Mouse (Mus musculus) 416B (cell line): ENCODE measurements at regions not wholly inside any gene's neighbourhood (a gene's known extent, or its start where the extent isn't known, plus 50 kb on each side); places are given as distances from the start of the nearest gene placed in this dataset.
A peak's percentile ranks its signal among the peaks of the same experiment; 100 is the strongest.

ENCODE experiments used
- DNase-seq: peaks from one replicate; pipeline ENCODE4 v3.0.0; 2011; ENCODE audit warnings: low read depth

DNA sequence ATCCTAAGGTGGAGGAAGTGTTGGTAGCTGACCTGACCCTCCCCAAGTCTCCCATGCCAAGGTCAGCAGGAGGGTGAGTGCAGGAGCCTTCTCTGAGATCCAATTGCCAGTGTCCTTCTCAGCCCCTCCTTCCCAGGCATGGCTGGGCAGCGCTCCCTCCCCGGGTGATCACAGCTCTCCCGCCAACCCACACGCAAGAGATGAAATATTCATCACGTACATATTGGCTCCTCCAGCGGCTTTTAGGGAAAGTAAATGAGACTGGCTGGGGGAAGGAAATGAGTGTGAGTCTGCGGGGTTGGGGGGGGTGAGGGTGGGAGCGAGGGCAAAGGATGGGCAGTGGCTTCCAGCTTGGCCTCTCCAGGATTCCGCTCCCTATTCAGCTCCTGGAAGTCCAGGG lies 113.0 kb upstream of the Lhx1 start:
- DNase-seq: no peak

- no peak for DNase-seq
These were observed 111.9 kb upstream of the Lhx1 start for GRCm38 (mm10) chr11:84637268-84637667.

- no peak for DNase-seq
These were observed 109.7 kb upstream of the Lhx1 start for GRCm38 (mm10) chr11:84634990-84635389.

GRCm38 (mm10) chr11:84633300-84633699 lies 108.0 kb upstream of the Lhx1 start:
- DNase-seq: no peak

DNA sequence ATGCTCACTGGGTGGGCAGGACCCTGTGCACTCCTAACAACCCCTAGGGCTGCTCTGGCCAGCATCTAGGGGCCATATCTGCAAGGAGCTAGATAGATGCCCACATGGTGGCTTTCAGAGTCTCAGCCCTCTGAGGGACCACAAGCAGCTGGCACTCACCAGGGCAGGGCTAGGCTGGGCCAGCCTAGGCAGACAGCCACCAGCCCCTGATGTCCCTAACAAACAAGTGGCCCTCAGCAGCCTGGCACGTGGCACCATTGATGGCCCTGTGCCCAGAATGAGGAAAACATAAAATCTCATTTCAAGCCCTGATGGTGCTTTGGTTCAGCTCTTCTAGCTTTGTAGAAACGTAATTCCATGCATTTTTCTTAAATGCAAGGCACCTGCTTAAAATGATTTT lies 102.8 kb upstream of the Lhx1 start:
- DNase-seq: no peak

DNA sequence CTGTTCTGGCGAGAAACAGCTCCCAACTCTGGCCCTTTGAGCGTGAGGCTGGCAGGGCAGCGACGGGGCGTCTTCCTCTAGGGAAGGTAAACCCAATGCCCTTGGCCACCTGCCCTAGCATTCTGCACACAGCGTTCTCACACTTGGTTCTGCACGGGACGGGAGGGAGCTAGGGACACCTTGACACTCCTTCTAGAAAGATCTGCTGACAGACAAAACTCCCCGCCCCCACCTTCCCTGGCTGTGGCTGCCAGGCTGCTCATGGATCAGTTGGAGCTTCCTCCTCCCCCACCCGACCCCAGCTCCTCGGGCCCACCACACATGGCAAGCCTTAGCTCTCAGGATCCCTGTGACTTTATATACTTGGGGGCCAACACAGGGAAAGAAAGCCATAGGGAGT lies 102.3 kb upstream of the Lhx1 start:
- DNase-seq: no peak

DNA sequence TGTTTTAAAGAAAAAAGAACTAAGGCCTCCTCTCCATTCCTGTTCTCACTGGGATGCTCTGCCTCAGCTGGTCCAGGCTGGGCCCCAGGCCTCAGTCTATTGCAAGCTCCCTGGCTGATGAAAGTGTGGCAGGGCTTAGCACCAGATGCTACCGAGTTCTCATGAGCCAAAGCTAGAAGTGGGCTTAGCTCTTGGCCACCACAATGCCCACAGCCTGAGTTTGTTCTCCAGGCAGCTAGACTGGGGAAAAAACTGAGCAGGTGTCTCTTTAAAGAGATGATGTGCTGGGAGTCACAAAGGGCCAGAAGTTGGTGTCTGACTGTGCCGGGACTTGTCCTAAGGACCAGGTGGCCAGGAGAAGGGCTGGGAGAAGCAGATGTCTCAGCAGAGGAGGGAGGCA lies 101.9 kb upstream of the Lhx1 start:
- DNase-seq: no peak

DNA sequence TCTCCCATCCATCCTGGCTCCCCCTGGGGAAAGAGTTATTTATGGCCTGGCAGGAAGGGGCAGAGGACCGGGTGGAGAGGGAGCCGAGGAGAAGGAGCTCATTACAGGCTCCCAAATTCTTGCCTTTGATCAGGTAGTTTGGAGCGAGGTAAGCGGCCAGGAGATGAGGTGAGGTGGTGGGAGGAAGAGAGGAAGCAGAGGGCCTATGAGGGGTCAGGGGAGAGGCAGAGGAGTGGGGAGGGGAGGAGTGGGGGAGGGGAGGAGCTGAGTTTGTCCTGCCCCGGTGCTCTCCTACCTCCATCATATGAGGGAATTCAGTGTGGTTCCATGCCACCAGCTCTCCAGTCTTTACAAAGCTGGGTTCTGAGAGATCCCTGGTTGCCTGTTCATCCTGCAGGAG lies 98.8 kb upstream of the Lhx1 start:
- DNase-seq: no peak

- no peak for DNase-seq
These were observed 94.4 kb upstream of the Lhx1 start for GRCm38 (mm10) chr11:84619713-84620112.

DNA sequence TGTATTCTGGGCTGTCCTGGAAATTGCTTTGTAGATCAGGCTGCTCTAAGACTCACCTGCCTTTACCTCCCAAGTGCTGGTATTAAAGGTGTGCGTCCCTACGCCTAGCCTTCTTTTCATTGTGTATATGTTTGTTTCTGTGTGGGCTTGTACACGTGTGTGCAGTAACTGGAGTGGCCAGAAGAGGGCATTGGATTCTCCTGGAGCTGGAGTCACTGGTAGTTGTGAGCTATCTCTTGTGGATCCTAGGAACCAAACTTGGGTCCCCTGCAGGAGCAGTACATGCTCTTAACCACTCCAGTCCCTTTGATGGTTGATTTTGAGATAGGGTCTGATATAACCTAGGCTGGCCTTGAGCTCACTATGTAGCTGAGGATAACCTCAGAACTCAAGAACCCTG lies 93.2 kb upstream of the Lhx1 start:
- peak; percentile 26 for DNase-seq

- DNase-seq: peak; percentile 80
These were observed 87.8 kb upstream of the Lhx1 start for GRCm38 (mm10) chr11:84612982-84613720.

DNA sequence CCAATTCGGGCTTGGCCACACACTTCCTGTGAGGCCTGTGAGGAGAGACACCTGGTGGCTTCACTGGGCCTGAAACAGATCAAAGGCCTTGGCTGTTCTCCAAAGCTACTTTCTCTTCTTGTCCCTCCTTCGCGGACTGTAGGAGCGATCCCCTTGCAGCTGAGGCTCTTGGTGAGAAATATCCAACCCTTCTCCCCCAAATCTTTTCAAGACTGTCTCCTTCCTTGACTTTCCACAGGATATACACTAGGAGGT lies 86.2 kb upstream of the Lhx1 start:
- no peak for DNase-seq

DNA sequence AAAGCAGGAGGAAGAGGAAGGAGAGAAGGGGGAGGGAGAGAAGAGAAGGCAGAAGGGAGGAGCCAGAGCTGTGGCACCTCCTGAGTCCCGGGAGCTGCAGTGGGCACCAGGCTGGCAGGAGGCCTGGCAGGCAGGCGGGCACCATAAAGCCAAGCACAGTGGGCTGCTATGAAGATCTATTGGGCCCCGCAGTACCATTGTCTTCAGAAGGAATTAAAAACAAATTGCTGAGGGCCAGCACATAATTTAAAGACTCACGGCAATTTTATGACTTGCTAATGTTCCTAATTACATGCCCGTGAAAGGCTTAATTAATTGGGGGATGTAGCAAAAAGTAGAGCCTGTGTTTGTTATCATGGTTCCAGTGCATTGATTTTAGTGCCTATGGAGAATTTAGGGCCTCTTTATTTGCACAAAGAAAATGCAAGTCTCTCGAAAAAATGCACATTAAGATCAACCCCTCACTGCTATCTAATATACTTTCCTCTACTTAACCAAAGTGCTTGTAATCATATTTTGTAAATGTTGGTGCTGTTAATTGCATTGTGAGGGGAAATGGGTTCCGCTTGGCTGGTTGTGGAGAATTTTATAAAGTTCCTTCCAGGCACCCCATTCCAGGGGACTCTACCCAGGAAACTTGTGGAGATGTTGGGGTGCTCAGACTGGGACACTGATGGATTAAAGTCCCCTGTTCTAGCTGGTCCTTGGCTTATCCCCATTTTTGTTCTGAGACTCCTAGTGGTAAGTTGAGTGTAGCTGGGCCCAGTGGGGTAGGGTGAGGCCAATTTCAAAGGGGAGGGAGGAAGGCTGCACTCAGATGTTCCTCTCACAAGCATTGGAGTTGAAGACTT lies 85.7 kb upstream of the Lhx1 start:
- DNase-seq: no peak

DNA sequence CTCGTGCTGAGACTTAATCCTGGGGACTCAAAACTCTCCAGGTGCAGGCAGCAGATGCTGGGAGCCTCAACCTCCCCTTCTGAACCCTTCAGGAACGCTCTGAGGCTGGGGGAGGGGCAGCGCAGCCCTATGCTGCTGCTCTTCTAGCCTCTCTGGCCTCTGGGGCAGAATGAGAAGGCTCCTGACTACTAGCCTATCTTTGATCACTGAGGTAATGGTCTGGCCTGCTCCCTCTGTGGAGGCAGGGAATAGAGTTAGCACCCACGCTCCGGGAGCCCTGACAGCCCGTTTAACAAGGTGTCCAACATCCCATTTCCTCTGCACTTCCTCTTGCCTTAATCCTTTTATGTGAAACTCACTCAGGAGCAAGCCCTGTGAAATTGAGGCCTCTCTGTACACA lies 79.4 kb upstream of the Lhx1 start:
- no peak for DNase-seq

DNA sequence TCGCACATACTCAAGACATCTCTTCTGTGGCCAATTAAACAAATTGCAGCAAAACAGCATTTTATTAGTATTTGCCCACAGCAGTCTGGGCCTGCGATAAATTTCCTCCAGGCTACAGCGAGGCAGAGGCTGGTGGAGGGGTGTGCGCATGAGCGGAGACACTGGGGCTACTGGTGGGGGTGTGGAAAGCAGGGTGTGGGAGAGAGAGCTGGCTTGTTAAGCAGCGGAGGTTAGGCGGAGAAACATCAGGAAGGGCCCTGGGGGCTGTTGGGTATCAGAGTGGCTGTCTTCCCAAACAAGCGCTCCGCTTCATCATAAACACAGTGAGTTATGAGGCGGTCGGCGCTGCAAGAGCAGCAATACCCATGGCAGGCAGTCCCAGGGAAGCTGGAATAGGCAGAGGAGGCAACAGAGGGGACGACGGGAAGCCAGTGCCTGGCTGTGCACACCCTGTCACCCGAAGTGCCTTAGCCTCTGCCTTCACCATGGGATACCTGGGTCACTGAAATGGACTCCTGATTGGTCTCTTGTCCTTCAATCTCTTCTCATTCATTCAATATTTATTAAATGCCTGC lies 74.0 kb upstream of the Lhx1 start:
- DNase-seq: no peak

DNA sequence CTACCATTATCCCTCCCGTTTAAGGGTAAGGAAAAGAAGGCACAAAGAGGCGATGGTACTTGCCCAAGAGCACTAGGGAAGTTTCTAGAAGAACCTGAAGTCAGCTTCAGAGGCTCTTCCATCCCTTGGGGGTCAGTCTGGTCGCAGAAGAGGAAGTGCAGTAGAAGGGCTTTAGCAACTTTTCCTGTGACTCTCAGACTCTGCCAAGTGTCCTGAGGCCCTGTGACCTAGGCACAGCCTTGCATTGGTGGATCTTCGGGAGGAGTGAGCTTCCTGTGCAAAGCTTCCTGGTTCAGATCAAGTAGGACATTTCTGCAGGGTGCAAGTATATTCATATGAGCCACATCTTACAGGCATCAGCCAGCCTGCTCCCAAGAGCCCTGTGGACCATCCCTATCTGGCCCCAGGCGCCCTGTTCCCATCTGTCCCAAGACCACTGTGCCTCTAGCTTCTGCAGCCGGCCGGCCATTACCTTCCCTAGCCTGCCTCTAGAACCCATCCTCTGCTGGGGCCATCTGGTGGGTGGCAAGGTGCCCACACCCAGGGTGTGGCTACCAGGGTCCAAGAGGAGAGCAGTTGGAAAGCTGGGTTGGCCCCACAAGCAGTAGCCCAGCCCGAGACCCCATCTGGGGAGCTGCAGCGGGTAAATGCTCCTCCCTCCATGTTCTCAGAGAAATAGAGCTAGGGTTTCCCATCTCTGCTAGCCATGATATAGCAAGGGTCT lies 72.4 kb upstream of the Lhx1 start:
- peak; percentile 51 for DNase-seq

DNA sequence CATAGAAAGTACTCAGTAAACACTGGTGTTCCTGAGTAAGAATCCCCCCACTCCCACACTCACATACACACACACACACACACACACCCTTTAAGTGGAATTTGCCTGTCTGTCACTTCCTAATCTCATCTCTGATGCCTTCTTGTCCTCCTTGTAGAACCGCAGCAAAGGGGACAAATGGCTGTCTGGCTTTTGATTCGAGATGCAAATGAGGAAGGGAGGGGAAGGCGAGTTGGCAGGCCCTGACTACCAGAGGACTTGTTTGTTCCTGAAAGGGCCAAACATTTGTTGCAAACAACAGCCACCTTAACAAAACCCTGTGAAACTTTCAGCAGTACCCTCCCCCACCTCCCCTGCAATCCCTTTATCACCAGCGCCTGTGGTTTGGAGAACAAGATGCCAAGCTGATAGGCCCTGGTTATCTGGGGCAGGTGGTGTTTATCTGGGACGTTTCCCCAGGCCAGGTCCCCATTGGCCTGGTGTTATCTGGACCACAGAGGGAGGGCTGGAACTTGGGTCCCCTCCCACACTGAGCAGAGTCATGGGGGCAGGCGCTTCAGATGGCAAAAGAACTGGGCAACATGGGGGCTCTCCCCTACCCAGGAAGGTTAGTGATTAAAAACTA lies 67.5 kb upstream of the Lhx1 start:
- DNase-seq: peak; percentile 3

DNA sequence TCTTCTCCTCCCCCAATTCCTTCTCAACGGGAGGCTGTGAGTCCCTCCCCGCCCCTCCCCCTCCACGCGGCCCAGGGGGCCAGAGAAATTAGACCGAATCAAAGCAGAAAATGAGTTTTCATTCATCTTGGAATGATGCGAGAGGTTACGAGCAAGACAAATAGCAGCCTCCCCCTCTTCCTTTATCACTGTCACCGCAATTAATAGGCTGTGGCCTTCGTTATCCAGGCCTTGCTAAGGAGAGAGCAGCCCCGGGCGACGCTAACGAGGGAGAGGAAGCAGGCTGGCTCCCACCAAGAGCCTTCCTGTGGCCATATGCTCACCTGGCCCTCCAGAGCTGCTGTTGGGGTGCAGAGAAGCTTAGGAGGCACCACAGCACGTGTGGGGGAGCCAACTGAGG lies 61.8 kb upstream of the Lhx1 start:
- DNase-seq: no peak

GRCm38 (mm10) chr11:84585626-84586025 lies 60.3 kb upstream of the Lhx1 start:
- DNase-seq: no peak

DNA sequence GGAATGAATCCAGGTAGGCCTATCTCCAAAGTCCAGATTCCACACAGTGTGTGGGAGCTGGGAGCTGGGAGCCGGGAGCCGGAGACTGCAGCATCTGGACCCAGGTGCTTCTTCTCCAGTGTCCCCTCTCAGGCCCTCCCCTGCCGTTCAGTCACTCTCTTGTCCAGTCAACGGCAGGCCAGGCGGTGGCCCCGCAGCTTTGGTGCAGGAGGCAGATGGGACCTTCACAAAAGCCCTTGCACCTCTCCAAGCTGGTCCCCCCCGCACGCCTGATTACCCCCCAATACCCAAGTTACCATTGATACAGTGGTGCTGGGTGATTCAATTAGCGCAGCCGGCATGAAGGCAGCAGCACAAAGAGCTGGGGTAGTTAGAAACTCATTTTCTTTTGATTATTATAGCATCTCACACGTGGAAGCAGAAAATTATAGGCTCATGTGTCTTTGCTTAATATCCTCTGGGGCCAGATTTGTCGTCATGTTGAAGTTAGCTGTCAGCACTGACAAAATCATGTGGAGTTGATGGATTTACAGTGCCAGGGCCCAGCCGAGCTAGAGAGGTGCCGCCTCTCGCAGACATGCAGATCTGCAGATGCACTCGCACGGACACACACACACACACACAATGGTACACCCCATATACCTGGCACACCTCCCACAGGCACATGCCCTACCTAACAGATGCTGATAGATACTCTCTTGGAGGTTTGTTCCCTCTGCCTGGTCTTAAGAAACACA lies 53.6 kb upstream of the Lhx1 start:
- no peak for DNase-seq
